Mouse (Mus musculus): ENCODE measurements around the gene Nos1ap. TPM values are rescaled to one million over a fixed set of nuclear protein-coding genes. Genes with fewer than 3 reads are reported as not detected.

Gene Nos1ap
- polyA plus RNA-seq, 1 experiment from 2014 or later, result 25.1 TPM

DNA sequence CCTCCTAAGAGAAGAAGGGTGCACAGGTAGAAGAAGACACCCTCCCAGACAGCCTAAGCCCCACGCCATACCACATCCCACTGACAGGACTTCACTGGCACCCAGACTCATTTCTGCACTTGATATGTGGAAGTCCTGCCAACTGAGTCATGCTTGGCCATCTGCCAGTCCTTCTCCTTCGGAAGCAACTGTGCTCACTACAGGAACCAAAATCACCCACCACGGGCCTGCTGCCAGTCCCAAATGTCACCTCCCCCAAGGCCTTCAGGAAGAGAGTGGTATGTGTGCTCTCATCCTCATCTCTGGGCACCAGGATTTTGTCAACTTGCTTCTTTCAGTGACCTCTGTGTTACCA, 34.7 kb downstream of the Nos1ap start:
- WGBS, result 41% methylated on average over 3 of the region's 3 CpGs

DNA sequence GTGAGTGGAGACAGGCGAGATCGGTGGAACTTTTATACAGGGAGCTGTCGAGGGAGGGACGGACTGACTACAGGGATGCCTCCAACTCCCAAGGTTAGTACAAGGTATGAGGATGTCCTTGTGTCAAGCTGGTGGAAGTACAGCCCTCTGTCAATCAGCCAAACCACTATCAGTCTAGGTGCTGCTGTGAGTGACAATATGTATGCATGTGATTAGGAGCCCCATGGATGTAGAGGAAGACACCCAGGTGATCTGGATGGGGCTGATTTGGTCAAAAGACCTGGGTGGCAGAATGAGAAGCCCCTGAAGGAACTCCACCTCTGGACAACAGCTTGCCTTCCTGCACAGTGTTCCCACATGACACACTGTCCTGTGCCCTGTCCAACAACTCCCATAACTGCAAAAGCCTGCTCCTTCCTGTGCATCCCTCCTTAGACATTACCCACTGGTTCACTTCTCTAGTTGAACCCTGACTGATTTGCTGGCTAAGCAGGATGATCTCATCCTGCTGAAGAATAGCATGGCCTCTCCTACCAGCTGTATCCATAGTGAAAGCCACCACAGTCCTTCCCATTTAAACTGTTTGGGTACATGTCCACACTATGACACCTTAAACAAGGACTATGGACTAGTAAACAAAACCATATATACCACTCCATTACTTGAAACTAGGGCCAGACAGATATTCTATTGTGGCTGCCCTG, 35.3 kb downstream of the Nos1ap start:
- DNase-seq (ENCODE audit: low spot score), result no peak
- Histone ChIP-seq H3K36me3 (peaks cover 16% of the 10 kb centered on the region), H3K4me1 (peaks cover 42% of the 10 kb centered on the region), H3K27ac (peak overlapping the region; percentile 30; the same call in 1 of the 2 replicates), H3K9me3 (no peaks in the 10 kb centered on the region), H3K27me3 (ENCODE audit: insufficient read depth, poor library complexity, severe bottlenecking) (no peaks in the 10 kb centered on the region), H3K4me3 (no peak overlapping the region)
- 87% methylated on average over 4 of the region's 4 CpGs for WGBS

More for the DNA sequence above, 34.7 kb downstream of the Nos1ap start:
- Histone ChIP-seq H3K4me1 (peaks cover 39% of the 10 kb centered on the region), H3K27ac (peak overlapping the region; percentile 30; the same call in 1 of the 2 replicates), H3K36me3 (peaks cover 14% of the 10 kb centered on the region), H3K27me3 (ENCODE audit: insufficient read depth, poor library complexity, severe bottlenecking) (no peaks in the 10 kb centered on the region), H3K4me3 (no peak overlapping the region), H3K9me3 (no peaks in the 10 kb centered on the region)
- no peak for DNase-seq (ENCODE audit: low spot score)

DNA sequence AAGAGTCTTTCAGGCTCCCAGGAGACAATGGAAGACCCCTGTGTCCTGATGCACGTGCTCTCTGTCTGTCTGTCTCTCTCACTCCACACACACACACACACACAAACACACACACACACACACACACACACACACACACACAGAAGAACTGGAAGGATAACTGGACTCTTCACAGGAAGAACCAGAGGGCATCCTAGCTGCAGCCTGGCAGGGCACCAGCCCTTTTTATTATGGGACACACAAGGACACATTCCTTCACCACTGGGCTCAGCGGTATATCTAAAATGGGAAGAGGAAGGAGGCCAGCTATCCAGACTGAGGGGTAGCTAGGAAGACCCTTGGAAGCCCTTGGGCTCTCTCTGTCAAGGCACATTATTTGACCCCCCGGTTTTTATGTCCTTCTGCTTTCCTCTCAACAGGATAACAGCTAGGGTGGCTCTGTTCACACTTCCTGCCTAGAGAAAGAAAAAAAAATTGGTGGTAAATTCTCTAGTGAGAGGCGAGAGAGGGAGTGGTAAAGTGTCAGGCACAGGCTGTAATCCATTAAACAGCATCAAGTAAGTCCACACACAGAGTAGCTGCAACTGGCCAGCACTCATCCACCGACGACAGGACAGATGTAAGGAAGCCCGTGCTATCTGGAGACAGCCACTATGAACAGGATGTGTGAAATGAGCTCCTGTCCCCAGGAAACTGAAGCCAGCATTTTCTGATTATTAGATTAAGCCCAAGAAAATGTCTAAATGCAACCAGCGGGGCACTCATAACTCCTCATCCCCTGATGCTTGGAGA, 38.8 kb downstream of the Nos1ap start:
- no peak for DNase-seq (ENCODE audit: low spot score)
- H3K4me1 ChIP-seq, result peaks cover 48% of the 10 kb centered on the region
- 32% methylated on average over 8 of the region's 8 CpGs for WGBS
- no peaks in the 10 kb centered on the region for H3K27me3 ChIP-seq (ENCODE audit: insufficient read depth, poor library complexity, severe bottlenecking)
- peaks cover 11% of the 10 kb centered on the region; the same call in 1 of the 2 replicates for H3K36me3 ChIP-seq
- no peak overlapping the region for H3K4me3 ChIP-seq
- H3K9me3 ChIP-seq, result no peaks in the 10 kb centered on the region
- H3K27ac ChIP-seq, result peak overlapping the region; percentile 62

DNA sequence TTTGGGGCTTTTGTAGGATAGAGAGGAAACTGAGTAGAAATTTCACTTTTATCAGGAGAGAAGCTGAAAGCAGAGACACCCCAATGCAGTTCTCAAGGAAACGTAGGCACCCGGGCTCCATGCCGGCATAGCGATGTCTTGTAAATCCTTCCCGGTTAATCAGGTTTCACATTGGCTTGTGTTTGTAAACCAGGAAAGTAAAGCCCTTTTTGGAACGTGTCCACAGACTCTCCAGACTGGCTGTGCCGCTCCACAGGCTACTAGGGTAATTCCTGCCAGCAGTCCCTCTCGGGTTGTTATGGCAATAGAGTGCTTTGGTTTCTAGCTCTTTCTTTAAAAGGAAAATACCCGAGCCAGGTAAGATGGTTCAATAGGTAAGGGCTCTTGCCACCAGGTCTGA, 40.6 kb downstream of the Nos1ap start:
- Histone ChIP-seq H3K9me3 (no peaks in the 10 kb centered on the region), H3K27ac (no peak overlapping the region), H3K36me3 (peaks cover 11% of the 10 kb centered on the region; the same call in 1 of the 2 replicates), H3K4me1 (peaks cover 33% of the 10 kb centered on the region), H3K27me3 (ENCODE audit: insufficient read depth, poor library complexity, severe bottlenecking) (no peaks in the 10 kb centered on the region), H3K4me3 (no peak overlapping the region)
- 79% methylated on average over 9 of the region's 9 CpGs for WGBS
- DNase-seq (ENCODE audit: low spot score), result no peak

DNA sequence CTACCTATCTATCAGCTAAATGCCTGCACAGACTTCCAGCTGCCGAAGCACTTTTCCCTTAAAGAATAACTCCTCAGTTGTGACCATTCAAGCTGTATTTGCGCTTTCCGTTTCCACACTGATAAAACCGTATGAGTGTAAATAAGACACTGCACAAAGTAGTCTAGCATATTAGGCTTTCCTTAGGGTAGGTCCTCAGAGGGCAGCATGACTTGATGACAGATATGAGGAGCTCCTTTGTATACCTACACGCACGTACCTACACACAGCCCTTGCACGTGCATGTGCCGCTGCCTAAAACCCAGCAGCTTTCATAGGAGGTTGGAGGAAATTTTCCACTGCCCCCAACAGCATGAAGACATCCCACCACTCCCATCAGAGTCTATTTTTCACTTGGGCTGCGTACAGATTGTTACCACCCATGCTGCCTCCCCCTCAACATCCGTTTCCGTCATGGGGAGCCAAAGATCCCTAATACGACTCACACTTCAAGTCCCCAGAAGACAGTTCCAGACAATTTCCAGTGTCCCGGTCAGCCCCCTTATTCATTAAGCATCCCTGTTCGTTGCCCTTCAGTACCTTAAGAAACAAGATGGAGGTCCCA, 41.4 kb downstream of the Nos1ap start:
- Histone ChIP-seq H3K27ac (no peak overlapping the region), H3K9me3 (no peaks in the 10 kb centered on the region), H3K36me3 (peaks cover 11% of the 10 kb centered on the region; the same call in 1 of the 2 replicates), H3K4me3 (no peak overlapping the region), H3K27me3 (ENCODE audit: insufficient read depth, poor library complexity, severe bottlenecking) (no peaks in the 10 kb centered on the region), H3K4me1 (peaks cover 38% of the 10 kb centered on the region)
- no peak for DNase-seq (ENCODE audit: low spot score)
- 82% methylated on average over 14 of the region's 14 CpGs for WGBS

DNA sequence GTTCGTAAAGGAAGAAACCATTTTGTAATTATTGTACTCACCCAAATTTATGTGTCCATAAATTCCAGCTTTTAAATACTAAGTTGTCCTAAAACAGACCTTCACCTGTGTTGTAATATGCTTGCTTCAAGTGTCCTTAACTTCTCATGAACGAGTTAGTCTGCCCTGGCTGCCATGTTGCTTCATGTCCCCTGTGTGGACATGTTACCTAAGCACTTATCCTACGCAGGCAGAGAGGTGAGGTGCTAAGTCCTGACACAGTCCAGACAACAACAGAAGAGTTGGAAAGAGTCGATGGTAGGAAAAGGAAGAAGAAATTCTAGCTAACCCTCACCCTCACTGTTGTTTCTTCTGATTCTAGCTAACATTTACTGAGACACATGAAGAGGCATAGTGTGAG, 43.4 kb downstream of the Nos1ap start:
- 76% methylated on average over 4 of the region's 4 CpGs for WGBS
- H3K27ac ChIP-seq, result no peak overlapping the region
- no peaks in the 10 kb centered on the region for H3K9me3 ChIP-seq
- H3K27me3 ChIP-seq (ENCODE audit: insufficient read depth, poor library complexity, severe bottlenecking), result no peaks in the 10 kb centered on the region
- H3K36me3 ChIP-seq, result peaks cover 9% of the 10 kb centered on the region
- no peak for DNase-seq (ENCODE audit: low spot score)
- no peak overlapping the region for H3K4me3 ChIP-seq
- H3K4me1 ChIP-seq, result peaks cover 31% of the 10 kb centered on the region

DNA sequence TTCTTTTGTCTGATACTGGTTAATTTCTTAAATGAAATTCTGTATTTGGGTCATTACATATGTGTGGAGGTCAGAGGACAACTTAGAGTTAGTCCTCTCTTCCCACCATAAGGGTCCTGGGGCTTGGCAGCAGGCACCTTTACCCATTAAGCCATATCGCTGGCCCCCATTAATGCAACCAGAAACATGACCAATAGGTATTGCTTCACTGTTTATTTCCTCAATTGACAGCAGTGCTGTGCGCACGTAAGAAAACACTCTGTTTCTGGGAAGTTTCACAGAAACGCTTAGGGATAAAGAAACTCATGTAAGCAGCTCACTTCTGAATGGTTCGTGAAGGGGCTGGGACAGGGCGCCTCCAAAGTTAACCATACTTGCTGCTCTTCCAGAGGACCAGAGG, 44.4 kb downstream of the Nos1ap start:
- Histone ChIP-seq H3K4me1 (peaks cover 21% of the 10 kb centered on the region), H3K4me3 (no peak overlapping the region), H3K36me3 (peaks cover 14% of the 10 kb centered on the region), H3K27ac (no peak overlapping the region), H3K27me3 (ENCODE audit: insufficient read depth, poor library complexity, severe bottlenecking) (no peaks in the 10 kb centered on the region), H3K9me3 (no peaks in the 10 kb centered on the region)
- no peak for DNase-seq (ENCODE audit: low spot score)
- 93% methylated on average over 6 of the region's 6 CpGs for WGBS

DNA sequence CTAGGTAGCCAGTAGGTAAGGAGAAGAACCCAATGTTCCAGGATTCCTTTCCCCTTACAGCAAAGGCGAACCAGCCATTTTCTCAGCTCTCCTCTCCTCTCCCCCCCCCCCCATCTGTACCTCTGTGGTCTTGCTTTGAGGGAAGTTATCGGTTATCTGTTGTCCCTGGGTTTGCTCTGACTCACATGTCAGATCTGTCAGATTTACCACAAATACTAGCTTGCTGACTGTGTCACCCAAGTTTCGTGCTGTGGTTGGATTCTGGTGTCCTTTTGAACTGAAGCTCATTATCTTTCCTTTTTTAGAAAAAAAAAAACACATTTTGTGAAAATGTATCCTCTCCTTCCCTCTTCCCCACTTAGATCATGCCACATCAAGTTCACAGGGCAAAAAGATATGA, 50.2 kb downstream of the Nos1ap start:
- Histone ChIP-seq H3K4me3 (no peak overlapping the region), H3K4me1 (peaks cover 43% of the 10 kb centered on the region), H3K9me3 (no peaks in the 10 kb centered on the region), H3K27ac (peak overlapping the region; percentile 67), H3K27me3 (ENCODE audit: insufficient read depth, poor library complexity, severe bottlenecking) (no peaks in the 10 kb centered on the region), H3K36me3 (peaks cover 10% of the 10 kb centered on the region)
- 53% methylated on average over 3 of the region's 3 CpGs for WGBS
- no peak for DNase-seq (ENCODE audit: low spot score)

DNA sequence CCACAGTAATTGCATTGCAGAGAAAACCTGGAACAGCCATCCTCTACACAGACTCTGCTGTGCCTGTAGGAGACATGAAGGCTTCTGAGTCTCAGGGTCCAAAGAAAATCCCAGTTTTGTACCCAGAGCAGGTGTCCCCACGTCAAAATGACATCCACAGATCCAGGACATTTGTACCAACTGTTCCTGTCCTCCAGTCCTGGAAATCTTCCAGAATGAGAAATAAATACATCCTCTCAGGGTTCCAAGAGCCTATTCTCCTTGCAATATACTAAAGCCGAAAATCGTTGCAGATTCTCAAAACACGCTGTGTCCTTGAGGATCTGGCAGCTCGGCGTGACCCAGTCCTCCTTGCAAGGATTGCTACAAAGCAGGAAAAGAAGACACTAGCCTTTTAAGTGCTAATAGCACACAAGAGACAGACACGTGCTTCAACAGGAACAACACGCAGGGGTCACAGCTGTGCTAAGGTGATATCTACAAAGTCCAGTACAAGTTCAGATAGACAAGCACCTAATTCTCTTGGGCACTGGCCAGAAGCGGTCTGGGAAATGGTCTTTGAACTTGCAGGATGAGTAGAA, 51.1 kb downstream of the Nos1ap start:
- WGBS, result 58% methylated on average over 9 of the region's 9 CpGs
- DNase-seq (ENCODE audit: low spot score), result no peak
- Histone ChIP-seq H3K4me1 (peaks cover 50% of the 10 kb centered on the region), H3K27me3 (ENCODE audit: insufficient read depth, poor library complexity, severe bottlenecking) (no peaks in the 10 kb centered on the region), H3K36me3 (peaks cover 10% of the 10 kb centered on the region), H3K4me3 (no peak overlapping the region), H3K9me3 (no peaks in the 10 kb centered on the region), H3K27ac (peak overlapping the region; percentile 67)

DNA sequence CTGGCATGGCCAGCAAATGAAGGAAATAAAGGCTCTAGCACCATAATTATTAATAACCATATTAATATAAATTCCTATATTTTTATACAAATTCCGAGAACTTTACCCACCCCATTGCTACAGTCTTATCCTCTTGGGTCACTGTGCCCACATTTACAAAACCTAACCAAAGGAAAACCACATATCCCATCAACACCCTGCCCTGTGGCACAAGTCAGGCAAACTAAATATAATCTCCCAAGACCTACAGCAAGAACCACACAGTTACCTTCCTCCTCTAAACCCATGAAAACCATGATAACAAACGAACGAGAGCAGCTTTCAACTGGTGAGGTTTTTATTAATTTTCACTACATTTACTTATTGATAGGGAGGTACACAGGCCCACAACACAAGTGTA, 53.3 kb downstream of the Nos1ap start:
- H3K27ac ChIP-seq, result no peak overlapping the region
- no peak for DNase-seq (ENCODE audit: low spot score)
- H3K4me1 ChIP-seq, result peaks cover 51% of the 10 kb centered on the region
- 81% methylated on average over 3 of the region's 3 CpGs for WGBS
- no peaks in the 10 kb centered on the region for H3K9me3 ChIP-seq
- no peaks in the 10 kb centered on the region for H3K27me3 ChIP-seq (ENCODE audit: insufficient read depth, poor library complexity, severe bottlenecking)
- H3K36me3 ChIP-seq, result peaks cover 6% of the 10 kb centered on the region
- no peak overlapping the region for H3K4me3 ChIP-seq

DNA sequence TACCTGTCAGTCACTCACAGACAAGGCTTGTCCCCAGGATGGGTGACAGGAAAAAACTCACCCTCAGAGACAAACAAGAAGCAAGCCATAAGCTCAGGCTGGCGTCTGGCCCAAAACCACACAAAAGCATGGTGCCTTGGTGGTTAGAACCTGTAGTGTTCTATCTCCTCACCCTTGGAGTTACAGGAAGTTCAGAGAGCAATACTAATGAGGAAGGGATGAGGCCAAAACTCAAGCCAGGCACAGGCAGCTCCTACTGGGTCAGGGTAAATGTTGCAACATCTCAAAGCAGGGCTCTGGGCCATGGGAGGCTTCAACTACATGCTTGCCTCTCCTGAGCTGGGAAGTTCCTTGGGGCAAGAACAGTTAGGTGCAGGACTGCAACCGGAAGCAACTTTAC, 54.4 kb downstream of the Nos1ap start:
- H3K9me3 ChIP-seq, result no peaks in the 10 kb centered on the region
- peak overlapping the region; percentile 17 for H3K27ac ChIP-seq
- H3K27me3 ChIP-seq (ENCODE audit: insufficient read depth, poor library complexity, severe bottlenecking), result no peaks in the 10 kb centered on the region
- H3K4me1 ChIP-seq, result peaks cover 51% of the 10 kb centered on the region
- H3K36me3 ChIP-seq, result no peaks in the 10 kb centered on the region
- H3K4me3 ChIP-seq, result no peak overlapping the region
- no peak for DNase-seq (ENCODE audit: low spot score)
- WGBS, result 68% methylated on average over 2 of the region's 2 CpGs

DNA sequence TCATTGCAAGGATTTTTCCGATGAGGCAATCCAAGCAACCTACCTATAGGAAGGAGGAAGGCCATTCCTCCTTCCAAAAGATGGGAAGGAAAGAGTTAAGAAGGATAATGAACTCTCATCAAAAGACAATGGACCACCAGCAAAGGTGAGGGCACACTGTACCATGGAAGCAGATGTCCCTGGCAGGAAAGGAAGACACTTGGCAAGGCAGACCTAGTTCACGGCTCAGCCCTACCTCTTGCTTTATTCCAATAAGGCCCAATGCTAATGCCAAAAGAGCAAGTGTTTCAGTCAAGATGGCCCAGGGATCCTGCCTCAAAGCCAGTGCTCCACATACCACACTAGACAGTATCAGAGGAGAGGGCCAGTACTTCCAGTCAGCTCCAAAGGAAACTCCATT, 58.4 kb downstream of the Nos1ap start:
- Histone ChIP-seq H3K27ac (no peak overlapping the region), H3K9me3 (no peaks in the 10 kb centered on the region), H3K4me1 (peaks cover 37% of the 10 kb centered on the region), H3K4me3 (no peak overlapping the region), H3K36me3 (no peaks in the 10 kb centered on the region), H3K27me3 (ENCODE audit: insufficient read depth, poor library complexity, severe bottlenecking) (no peaks in the 10 kb centered on the region)
- WGBS, result 80% methylated on average over 2 of the region's 2 CpGs
- DNase-seq (ENCODE audit: low spot score), result no peak

DNA sequence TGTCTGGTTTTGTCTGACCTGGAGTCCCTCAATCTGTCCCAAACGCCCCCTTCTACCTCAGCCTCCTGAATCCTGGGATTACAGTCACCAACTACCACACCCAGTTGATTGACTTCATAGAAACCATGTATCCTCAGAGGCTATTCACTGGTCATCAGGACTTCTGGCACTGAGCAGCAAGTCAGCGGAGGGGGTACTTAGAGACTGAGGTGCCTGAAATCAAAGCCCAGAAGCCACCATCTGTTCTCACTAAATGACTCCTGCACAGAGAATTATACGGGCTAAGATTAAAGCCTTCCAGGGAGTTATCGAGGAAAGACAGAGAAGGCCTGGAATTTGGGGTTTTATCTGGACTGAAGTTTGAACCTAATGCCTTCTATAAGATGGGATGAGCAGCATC, 59.2 kb downstream of the Nos1ap start:
- H3K4me3 ChIP-seq, result no peak overlapping the region
- H3K27ac ChIP-seq, result no peak overlapping the region
- peaks cover 29% of the 10 kb centered on the region for H3K4me1 ChIP-seq
- no peak for DNase-seq (ENCODE audit: low spot score)
- WGBS, result 84% methylated on average over 4 of the region's 4 CpGs
- H3K9me3 ChIP-seq, result no peaks in the 10 kb centered on the region
- H3K36me3 ChIP-seq, result no peaks in the 10 kb centered on the region
- no peaks in the 10 kb centered on the region for H3K27me3 ChIP-seq (ENCODE audit: insufficient read depth, poor library complexity, severe bottlenecking)
